Mouse (Mus musculus): ENCODE results near the gene Arnt2. TPM values are rescaled to one million over a fixed set of nuclear protein-coding genes. Genes with fewer than 3 reads are reported as not detected.

Gene Arnt2
- total and polyA plus RNA-seq, 3 experiments = 0.05 TPM; not detected in 2

DNA sequence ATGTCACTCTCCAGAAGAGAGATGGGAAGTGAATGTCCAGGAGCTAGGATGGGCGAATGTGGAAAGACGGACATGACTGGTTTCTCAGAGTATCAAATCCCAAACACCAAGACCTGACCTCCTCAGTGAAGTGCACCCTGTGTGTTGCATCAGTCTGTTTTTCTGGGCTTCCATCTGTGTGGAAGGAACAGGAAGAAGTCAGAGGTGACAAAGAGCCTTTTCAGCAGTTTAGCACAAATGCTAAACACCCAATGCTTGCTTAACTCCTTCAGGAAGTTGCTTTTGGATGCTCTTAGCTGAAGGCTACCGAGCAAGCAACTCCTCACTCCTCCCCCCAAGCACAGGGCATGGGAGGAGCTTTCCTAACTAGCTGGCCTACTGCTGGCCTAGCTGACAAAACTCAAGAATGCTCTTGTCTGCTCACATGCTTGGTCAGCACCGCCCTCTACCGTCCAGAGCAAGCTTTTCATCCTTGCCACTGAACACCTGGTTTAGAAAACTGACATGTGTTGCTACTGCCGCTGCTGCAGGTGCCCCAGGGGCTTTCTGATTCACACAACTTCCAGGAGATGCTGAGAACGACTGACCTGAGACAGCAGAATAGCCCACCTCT lies 137.7 kb downstream of the Arnt2 start:
- Histone ChIP-seq H3K9me3 (replicated peaks) (no peaks in the 10 kb centered on the region), H3K27me3 (ENCODE audit: insufficient read depth, low read length) (peaks cover 18% of the 10 kb centered on the region), H3K36me3 (replicated peaks) (no peaks in the 10 kb centered on the region), H3K4me3 (ENCODE audit: low read depth, low read length) (no peak overlapping the region), H3K4me1 (ENCODE audit: insufficient read depth, low read depth, low read length) (no peaks in the 10 kb centered on the region)
- TF ChIP-seq GATA1 (IDR thresholded peaks at IDR 0.05; ENCODE audit: borderline replicate concordance, low read length) (no peak), CTCF (IDR thresholded peaks at IDR 0.05; ENCODE audit: low read depth, low read length) (peak; percentile 41; the same call in 1 of the 2 replicates)
- ATAC-seq (ENCODE audit: extremely low read depth, insufficient number of reproducible peaks, low FRiP score, poor library complexity, severe bottlenecking) (peak; percentile 54; the same call in 1 of the 2 replicates), DNase-seq (ENCODE audit: low spot score) (no peak)

DNA sequence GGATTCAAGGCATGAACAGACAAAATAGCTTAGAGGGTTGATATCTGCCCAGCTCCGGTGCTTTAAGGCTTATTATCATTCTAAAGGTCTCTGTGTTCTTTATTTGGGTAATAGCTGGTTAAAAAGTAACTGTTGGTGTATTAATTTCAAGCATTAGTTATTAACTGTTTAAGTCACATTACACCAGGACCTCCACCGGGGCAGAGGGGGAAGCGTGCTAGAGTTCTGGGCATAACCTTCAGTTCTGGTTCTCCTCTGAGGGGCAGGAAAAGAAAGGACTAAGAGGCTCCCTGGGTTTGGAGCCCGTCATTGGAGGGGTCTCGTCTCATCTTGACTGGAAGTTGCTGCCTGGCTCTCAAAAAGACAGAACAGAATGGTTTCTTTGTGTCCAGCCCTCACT lies 138.5 kb downstream of the Arnt2 start:
- H3K27me3 ChIP-seq (ENCODE audit: insufficient read depth, low read length) = peaks cover 18% of the 10 kb centered on the region
- no peaks in the 10 kb centered on the region for H3K36me3 ChIP-seq (replicated peaks)
- no peak overlapping the region for H3K4me3 ChIP-seq (ENCODE audit: low read depth, low read length)
- DNase-seq (ENCODE audit: low spot score) (no peak), ATAC-seq (ENCODE audit: extremely low read depth, insufficient number of reproducible peaks, low FRiP score, poor library complexity, severe bottlenecking) (no peak)
- TF ChIP-seq GATA2 (IDR thresholded peaks at IDR 0.05; ENCODE audit: borderline replicate concordance, low read depth, low read length) = no peak
- no peaks in the 10 kb centered on the region for H3K4me1 ChIP-seq (ENCODE audit: insufficient read depth, low read depth, low read length)
- no peaks in the 10 kb centered on the region for H3K9me3 ChIP-seq (replicated peaks)

DNA sequence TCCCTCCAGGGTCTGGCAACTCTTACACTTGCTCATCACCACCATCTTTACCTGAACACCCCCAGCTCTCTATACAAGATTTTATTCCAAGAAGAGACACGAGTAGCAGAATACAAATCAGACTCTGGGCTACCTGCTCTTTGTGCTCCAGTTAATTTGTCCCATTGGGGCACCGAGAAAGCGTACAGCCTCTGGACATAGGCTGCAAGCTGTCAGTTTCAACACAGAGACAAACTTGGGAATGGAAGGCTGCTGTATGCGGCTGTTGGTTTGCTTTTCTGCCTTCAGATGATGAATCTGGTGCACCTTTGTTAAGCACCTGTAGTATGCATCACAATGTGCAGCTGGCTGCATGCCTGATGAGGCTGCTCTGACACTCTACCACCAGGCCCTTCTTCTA lies 146.5 kb downstream of the Arnt2 start:
- H3K36me3 ChIP-seq (replicated peaks) = no peaks in the 10 kb centered on the region
- ATAC-seq (ENCODE audit: extremely low read depth, insufficient number of reproducible peaks, low FRiP score, poor library complexity, severe bottlenecking) (no peak), DNase-seq (ENCODE audit: low spot score) (no peak)
- H3K9me3 ChIP-seq (replicated peaks) = no peaks in the 10 kb centered on the region
- no peaks in the 10 kb centered on the region for H3K4me1 ChIP-seq (ENCODE audit: insufficient read depth, low read depth, low read length)
- peaks cover 6% of the 10 kb centered on the region for H3K27me3 ChIP-seq (ENCODE audit: insufficient read depth, low read length)
- TF ChIP-seq POLR2AphosphoS5 (IDR thresholded peaks at IDR 0.05; ENCODE audit: insufficient replicate concordance, low read depth, low read length) (no peak), GATA1 (IDR thresholded peaks at IDR 0.05; ENCODE audit: borderline replicate concordance, low read length) (no peak), GATA2 (IDR thresholded peaks at IDR 0.05; ENCODE audit: borderline replicate concordance, low read depth, low read length) (no peak), TAL1 (conservative IDR thresholded peaks at IDR 0.05; ENCODE audit: low read depth, low read length) (no peak), CTCF (IDR thresholded peaks at IDR 0.05; ENCODE audit: low read depth, low read length) (no peak)
- H3K4me3 ChIP-seq (ENCODE audit: low read depth, low read length) = no peak overlapping the region

DNA sequence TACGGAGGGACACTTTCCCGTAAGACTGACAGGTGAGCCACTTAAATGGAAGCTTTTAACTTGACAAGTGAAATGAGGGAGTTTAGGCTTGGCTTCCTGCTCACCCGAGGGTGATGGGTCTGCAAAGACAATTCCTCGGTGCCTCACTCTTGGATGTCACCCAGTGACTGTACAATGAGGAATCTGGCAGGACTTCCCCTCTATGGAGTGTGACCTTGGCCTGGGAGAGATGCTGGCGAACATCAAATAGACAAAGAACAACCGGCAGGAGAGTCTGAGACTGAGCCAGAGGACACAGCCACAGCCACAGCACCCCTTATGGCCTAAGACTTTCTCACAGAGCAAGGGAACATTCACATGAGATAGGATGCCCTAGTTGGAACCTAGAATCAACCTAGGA lies 148.6 kb downstream of the Arnt2 start:
- ATAC-seq (ENCODE audit: extremely low read depth, insufficient number of reproducible peaks, low FRiP score, poor library complexity, severe bottlenecking) = no peak
- TF ChIP-seq TAL1 (conservative IDR thresholded peaks at IDR 0.05; ENCODE audit: low read depth, low read length) (no peak), GATA1 (IDR thresholded peaks at IDR 0.05; ENCODE audit: borderline replicate concordance, low read length) (no peak), GATA2 (IDR thresholded peaks at IDR 0.05; ENCODE audit: borderline replicate concordance, low read depth, low read length) (no peak), CTCF (IDR thresholded peaks at IDR 0.05; ENCODE audit: low read depth, low read length) (no peak)
- H3K9me3 ChIP-seq (replicated peaks) = no peaks in the 10 kb centered on the region
- no peak for DNase-seq (ENCODE audit: low spot score)
- H3K27me3 ChIP-seq (ENCODE audit: insufficient read depth, low read length) = peaks cover 3% of the 10 kb centered on the region
- no peaks in the 10 kb centered on the region for H3K4me1 ChIP-seq (ENCODE audit: insufficient read depth, low read depth, low read length)
- H3K36me3 ChIP-seq (replicated peaks) = no peaks in the 10 kb centered on the region
- H3K4me3 ChIP-seq (ENCODE audit: low read depth, low read length) = no peak overlapping the region

DNA sequence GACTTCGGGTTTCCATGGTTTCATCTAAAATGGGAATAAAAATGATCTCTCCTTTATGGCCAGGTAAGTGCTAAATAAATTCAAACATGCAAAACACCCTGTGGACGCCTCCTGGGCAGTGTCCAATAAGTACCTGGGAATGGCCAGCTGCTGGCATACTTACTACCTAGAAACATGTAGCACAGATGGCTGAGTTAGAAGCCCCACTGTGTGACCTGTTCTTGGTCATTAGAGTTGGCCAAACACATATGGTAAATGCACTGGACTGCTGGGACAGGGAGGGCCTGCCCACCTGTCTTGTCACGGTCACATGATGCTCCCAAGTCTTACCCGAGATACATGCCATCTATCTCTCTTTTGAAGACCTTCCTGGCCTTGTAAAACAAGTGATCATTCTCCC lies 149.6 kb downstream of the Arnt2 start:
- H3K9me3 ChIP-seq (replicated peaks) = no peaks in the 10 kb centered on the region
- peaks cover 3% of the 10 kb centered on the region for H3K27me3 ChIP-seq (ENCODE audit: insufficient read depth, low read length)
- TF ChIP-seq GATA2 (IDR thresholded peaks at IDR 0.05; ENCODE audit: borderline replicate concordance, low read depth, low read length) (no peak), POLR2AphosphoS5 (IDR thresholded peaks at IDR 0.05; ENCODE audit: insufficient replicate concordance, low read depth, low read length) (no peak), CTCF (IDR thresholded peaks at IDR 0.05; ENCODE audit: low read depth, low read length) (no peak), TAL1 (conservative IDR thresholded peaks at IDR 0.05; ENCODE audit: low read depth, low read length) (no peak), GATA1 (IDR thresholded peaks at IDR 0.05; ENCODE audit: borderline replicate concordance, low read length) (no peak)
- no peaks in the 10 kb centered on the region for H3K4me1 ChIP-seq (ENCODE audit: insufficient read depth, low read depth, low read length)
- H3K36me3 ChIP-seq (replicated peaks) = no peaks in the 10 kb centered on the region
- ATAC-seq (ENCODE audit: extremely low read depth, insufficient number of reproducible peaks, low FRiP score, poor library complexity, severe bottlenecking) (no peak), DNase-seq (ENCODE audit: low spot score) (no peak)
- H3K4me3 ChIP-seq (ENCODE audit: low read depth, low read length) = no peak overlapping the region

DNA sequence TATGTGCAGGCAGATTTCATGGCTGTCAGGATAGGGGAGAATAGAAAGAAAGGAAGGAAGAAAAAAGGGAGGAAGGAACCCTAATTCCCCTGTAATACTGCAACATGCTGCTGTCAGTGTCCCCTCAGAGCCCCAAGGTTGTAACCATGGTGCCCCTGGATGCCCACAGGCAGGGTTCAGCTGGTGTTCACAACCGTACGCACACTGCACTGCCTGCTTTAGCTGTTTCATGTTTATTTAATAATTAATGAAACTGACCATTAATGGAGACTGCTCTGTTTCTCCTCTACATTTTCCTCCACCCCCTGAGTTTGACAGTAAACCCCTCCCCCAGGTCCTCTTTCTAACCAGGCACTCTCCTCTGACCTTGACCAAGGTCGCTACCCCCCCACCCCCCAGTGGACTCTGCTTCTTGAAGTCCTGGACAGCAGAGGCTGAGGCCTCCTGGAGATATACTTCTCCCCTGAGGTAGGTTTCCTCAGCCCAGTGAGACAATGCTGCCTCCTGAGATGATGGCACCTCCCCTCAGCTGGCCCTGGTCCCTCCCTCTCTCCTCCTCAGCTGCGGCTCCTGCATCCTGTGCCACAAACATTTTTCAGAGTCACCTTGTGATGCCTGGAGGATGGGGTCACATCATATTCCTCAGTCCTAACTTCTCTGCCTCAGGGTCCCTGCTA lies 150.5 kb downstream of the Arnt2 start:
- ATAC-seq (ENCODE audit: extremely low read depth, insufficient number of reproducible peaks, low FRiP score, poor library complexity, severe bottlenecking) = no peak
- Histone ChIP-seq H3K36me3 (replicated peaks) (no peaks in the 10 kb centered on the region), H3K27me3 (ENCODE audit: insufficient read depth, low read length) (peaks cover 3% of the 10 kb centered on the region), H3K9me3 (replicated peaks) (no peaks in the 10 kb centered on the region), H3K4me1 (ENCODE audit: insufficient read depth, low read depth, low read length) (no peaks in the 10 kb centered on the region), H3K4me3 (ENCODE audit: low read depth, low read length) (no peak overlapping the region)
- TF ChIP-seq TAL1 (conservative IDR thresholded peaks at IDR 0.05; ENCODE audit: low read depth, low read length) (no peak), GATA2 (IDR thresholded peaks at IDR 0.05; ENCODE audit: borderline replicate concordance, low read depth, low read length) (no peak), CTCF (IDR thresholded peaks at IDR 0.05; ENCODE audit: low read depth, low read length) (no peak), GATA1 (IDR thresholded peaks at IDR 0.05; ENCODE audit: borderline replicate concordance, low read length) (no peak), POLR2AphosphoS5 (IDR thresholded peaks at IDR 0.05; ENCODE audit: insufficient replicate concordance, low read depth, low read length) (no peak)
- no peak for DNase-seq (ENCODE audit: low spot score)

Measured in G1E (cell line).